Mouse (Mus musculus) hindbrain, embryonic 14.5 days (tissue): Measurements from ENCODE around the gene Zscan2. TPM values are rescaled to one million over a fixed set of nuclear protein-coding genes. Genes with fewer than 3 reads are reported as not detected.

Experiments
- ATAC-seq: fragments of 200-750 bp; cut with Nextera tagmentation; 2 replicates; pipeline ENCODE4 v1.8.0; 2017; ENCODE audit warnings: moderate number of reproducible peaks, mild to moderate bottlenecking, moderate TSS enrichment, moderate library complexity; ENCODE audit not compliant: low FRiP score
- DNase-seq: peaks from one replicate; pipeline ENCODE4 v3.0.0-alpha.2; 2015; ENCODE audit warnings: low spot score
- H3K27ac ChIP-seq: fragments of 300-500 bp; sonication (generic); 2 replicates; pipeline ENCODE4 v1.5.1; 2014; ENCODE audit warnings: mild to moderate bottlenecking, moderate library complexity
- H3K27me3 ChIP-seq: fragments of 300-500 bp; sonication (generic); 2 replicates; pipeline ENCODE4 v1.6.1; 2014; ENCODE audit warnings: mild to moderate bottlenecking, low read length, mixed read lengths; ENCODE audit not compliant: control insufficient read depth, insufficient read depth
- H3K36me3 ChIP-seq: fragments of 300-500 bp; sonication (generic); replicated peaks from 2 replicates; pipeline ENCODE4 v1.6.1; 2014; ENCODE audit not compliant: control insufficient read depth, insufficient read depth
- H3K4me1 ChIP-seq: fragments of 300-500 bp; sonication (generic); replicated peaks from 2 replicates; pipeline ENCODE4 v1.6.1; 2014; ENCODE audit warnings: antibody characterized with exemption, low read length, mixed read lengths; ENCODE audit not compliant: control insufficient read depth, insufficient read depth
- H3K4me2 ChIP-seq: fragments of 300-500 bp; sonication (generic); replicated peaks from 2 replicates; pipeline ENCODE4 v1.6.1; 2014; ENCODE audit warnings: mild to moderate bottlenecking, moderate library complexity
- H3K4me3 ChIP-seq: fragments of 300-500 bp; sonication (generic); replicated peaks from 2 replicates; pipeline ENCODE4 v1.5.1; 2014; ENCODE audit warnings: mild to moderate bottlenecking, low read length
- H3K9ac ChIP-seq: fragments of 300-500 bp; sonication (generic); 2 replicates; pipeline ENCODE4 v1.6.1; 2014
- H3K9me3 ChIP-seq: fragments of 300-500 bp; sonication (generic); 2 replicates; pipeline ENCODE4 v1.6.1; 2016; ENCODE audit warnings: low read length; ENCODE audit not compliant: control insufficient read depth
- WGBS: fragments of 180-500 bp; shearing (Covaris S2); extraction: QIAGEN DNeasy Blood & Tissue Kit; methylation state at CpG from one replicate; pipeline ENCODE4 v1.1.7; 2014; 5-methylcytosine and 5-hydroxymethylcytosine counted together
- polyA plus RNA-seq: library from polyadenylated mRNA; unstranded; fragments of >200 nt; fragmentation: Nextera tagmentation; extraction: Ambion mirVana; gene quantifications from 2 replicates; pipeline ENCODE4 v1.2.1, GENCODE M21; 2014

Zscan2 gene
- polyA plus RNA-seq, 1 experiment from 2014 or later = 4.4 TPM

DNA sequence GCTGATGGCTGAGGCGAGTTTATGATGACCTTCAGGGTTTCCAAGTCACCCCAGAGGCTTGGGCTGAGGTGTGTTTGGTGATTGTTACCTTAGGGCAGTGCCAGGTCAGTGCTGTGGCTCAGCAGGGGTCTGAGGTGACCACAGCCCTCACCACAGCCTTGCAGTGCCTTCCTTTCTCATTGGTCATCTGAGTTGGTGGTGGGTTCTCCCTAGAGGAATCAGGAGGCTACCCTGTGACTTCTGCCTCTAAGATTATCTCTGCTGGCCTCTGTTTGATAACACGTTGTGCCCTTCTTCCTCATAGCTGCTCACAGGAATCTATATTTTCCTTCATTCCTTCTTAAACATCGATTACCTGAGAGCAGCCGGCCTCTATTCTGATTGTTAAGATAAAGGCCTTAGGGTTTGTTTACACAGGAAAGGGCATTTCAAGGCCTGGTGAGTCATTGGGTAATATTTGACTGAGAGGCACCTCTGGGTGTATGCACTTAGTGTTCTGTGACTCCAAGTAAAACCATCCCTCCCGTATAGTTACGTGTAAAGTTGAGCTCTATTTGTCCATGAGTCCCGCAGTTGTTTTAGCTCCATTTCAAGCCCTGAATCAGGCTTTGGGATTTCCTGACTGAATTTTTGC, 5.9 kb downstream of the Zscan2 start:
- no peak overlapping the region for H3K4me2 ChIP-seq
- H3K4me1 ChIP-seq = peaks cover 36% of the 10 kb centered on the region
- no peak overlapping the region for H3K4me3 ChIP-seq
- no peak overlapping the region for H3K27ac ChIP-seq
- no peaks in the 10 kb centered on the region for H3K9me3 ChIP-seq
- WGBS = 87% methylated on average over 7 of the region's 7 CpGs
- peaks cover 76% of the 10 kb centered on the region for H3K36me3 ChIP-seq
- H3K9ac ChIP-seq = no peak overlapping the region
- DNase-seq = no peak
- no peak for ATAC-seq
- H3K27me3 ChIP-seq = no peaks in the 10 kb centered on the region

DNA sequence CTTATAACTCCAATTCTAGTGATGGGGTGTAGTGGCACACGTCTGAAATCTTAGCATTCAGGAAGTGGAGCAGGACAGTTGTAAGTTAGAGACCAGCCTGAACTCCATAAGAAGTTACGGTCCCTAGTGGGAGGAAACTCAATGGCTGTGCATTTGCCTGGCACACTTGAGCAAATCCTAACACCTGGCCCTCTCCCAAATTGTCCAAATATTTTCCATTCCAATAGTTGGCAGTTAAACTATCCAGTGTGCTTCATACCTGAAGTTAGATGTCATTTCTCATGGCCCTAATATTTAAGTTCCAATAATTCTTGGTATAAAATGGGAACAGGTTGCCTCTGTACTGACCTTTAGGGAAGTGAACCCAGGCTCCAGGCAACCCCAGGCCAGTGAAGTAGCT, 8.0 kb downstream of the Zscan2 start:
- no peak overlapping the region for H3K4me2 ChIP-seq
- H3K9ac ChIP-seq = no peak overlapping the region
- peaks cover 15% of the 10 kb centered on the region; the same call in 1 of the 2 replicates for H3K4me1 ChIP-seq
- no peak for DNase-seq
- no peak overlapping the region for H3K4me3 ChIP-seq
- no peak overlapping the region for H3K27ac ChIP-seq
- H3K27me3 ChIP-seq = no peaks in the 10 kb centered on the region
- peaks cover 89% of the 10 kb centered on the region for H3K36me3 ChIP-seq
- H3K9me3 ChIP-seq = no peaks in the 10 kb centered on the region
- no peak for ATAC-seq
- 90% methylated on average over 2 of the region's 2 CpGs for WGBS

DNA sequence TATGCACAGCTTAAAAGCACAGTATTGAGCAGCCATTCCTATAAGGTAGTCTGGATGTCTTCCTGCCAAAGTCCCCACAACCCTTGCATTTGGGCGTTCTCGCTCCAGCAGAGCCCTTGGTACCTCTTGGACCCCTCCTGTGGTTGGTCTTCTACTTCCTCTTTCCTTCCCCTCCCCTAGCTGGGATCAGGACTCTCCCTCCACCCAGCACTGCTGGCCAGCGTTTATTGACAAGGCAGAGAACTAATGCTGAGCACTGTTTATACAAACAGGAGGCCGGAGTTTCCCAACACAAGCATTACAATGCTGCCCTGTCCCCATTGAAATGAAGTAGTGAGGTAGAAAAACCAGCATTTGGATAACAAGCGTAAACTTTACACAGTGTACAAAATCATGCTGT, 12.3 kb downstream of the Zscan2 start:
- Histone ChIP-seq H3K4me2 (no peak overlapping the region), H3K4me1 (no peaks in the 10 kb centered on the region), H3K36me3 (peaks cover 96% of the 10 kb centered on the region), H3K27ac (no peak overlapping the region), H3K4me3 (no peak overlapping the region), H3K27me3 (no peaks in the 10 kb centered on the region), H3K9me3 (no peaks in the 10 kb centered on the region), H3K9ac (no peak overlapping the region)
- WGBS = 73% methylated on average over 5 of the region's 5 CpGs
- ATAC-seq (no peak), DNase-seq (no peak)

DNA sequence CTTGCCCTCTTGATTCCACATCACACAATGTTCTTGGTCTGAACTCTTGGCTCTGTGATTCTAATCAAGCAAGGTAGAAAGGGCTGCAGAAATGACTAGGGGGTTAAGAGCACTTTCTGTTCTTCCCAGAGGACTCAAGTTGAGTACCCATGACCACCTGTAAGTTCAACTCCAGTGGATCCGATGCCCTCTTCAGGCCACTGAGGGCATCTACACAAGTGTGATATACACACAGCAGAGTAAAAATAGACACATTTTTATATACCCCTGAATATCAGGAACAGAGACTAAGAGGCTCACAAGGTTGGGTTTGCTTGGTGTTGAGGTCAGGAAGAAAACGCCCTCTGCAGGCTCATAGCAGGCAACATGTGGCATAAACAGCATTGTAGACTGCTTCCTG, 12.9 kb downstream of the Zscan2 start:
- Histone ChIP-seq H3K36me3 (peaks cover 90% of the 10 kb centered on the region), H3K27me3 (no peaks in the 10 kb centered on the region), H3K4me2 (no peak overlapping the region), H3K9ac (no peak overlapping the region), H3K27ac (no peak overlapping the region), H3K9me3 (no peaks in the 10 kb centered on the region), H3K4me3 (no peak overlapping the region), H3K4me1 (no peaks in the 10 kb centered on the region)
- DNase-seq (no peak), ATAC-seq (no peak)
- 96% methylated on average over 2 of the region's 2 CpGs for WGBS

DNA sequence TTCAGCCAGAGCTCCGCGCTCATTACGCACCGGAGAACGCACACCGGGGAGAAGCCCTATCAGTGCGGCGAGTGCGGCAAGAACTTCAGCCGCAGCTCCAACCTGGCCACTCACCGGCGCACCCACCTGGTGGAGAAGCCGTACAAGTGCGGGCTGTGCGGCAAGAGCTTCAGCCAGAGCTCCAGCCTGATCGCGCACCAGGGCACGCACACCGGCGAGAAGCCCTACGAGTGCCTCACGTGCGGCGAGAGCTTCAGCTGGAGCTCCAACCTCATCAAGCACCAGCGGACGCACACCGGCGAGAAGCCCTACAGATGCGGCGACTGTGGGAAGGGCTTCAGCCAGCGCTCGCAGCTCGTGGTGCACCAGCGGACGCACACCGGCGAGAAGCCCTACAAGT, 15.0 kb downstream of the Zscan2 start:
- Histone ChIP-seq H3K27ac (no peak overlapping the region), H3K27me3 (no peaks in the 10 kb centered on the region), H3K4me3 (no peak overlapping the region), H3K9me3 (no peaks in the 10 kb centered on the region), H3K4me2 (no peak overlapping the region), H3K9ac (no peak overlapping the region), H3K36me3 (peaks cover 69% of the 10 kb centered on the region), H3K4me1 (no peaks in the 10 kb centered on the region)
- ATAC-seq (no peak), DNase-seq (no peak)
- WGBS = 31% methylated on average over 37 of the region's 37 CpGs

DNA sequence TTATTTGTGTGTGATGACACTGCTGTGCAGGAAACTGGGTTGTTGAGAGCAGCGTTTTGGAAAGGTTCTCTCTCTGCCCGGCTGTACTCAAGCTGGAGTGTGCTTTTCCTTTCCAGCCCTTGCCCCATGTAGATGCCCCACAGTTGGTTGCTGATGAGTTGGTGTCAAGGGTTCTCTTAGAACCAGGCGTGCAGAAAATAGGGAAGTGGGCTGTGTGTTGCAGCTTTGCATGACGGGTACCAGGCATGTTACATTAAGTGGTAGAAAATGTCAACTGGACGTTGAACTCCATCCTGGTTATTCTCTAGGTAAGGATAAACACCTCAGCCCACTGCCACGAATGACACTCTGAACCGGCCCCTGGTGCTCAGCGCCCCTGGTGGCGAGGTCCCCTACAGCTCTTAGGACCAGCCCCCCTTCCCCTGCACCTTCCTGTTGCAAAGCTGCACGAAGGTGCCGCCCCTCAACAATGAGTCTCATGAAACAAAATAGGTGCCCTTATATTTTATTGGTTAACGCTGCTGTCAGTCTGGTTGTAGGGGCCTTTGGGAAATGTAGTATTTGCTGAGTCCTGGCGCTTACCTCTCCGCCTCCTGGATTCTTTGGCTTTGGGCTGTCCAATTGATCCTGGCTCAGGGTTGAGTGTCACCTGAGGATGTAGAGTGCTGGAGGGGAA, 22.2 kb downstream of the Zscan2 start:
- 26% methylated on average over 14 of the region's 14 CpGs for WGBS
- DNase-seq = peak; percentile 81
- H3K9me3 ChIP-seq = no peaks in the 10 kb centered on the region
- H3K27me3 ChIP-seq = no peaks in the 10 kb centered on the region
- peaks cover 1% of the 10 kb centered on the region; the same call in 1 of the 2 replicates for H3K36me3 ChIP-seq
- no peaks in the 10 kb centered on the region; the same call in 1 of the 2 replicates for H3K4me1 ChIP-seq
- ATAC-seq = peak; percentile 84
- H3K27ac ChIP-seq = no peak overlapping the region
- 0 out of 2 replicates have a peak overlapping the region, but pooled peaks have one; percentile 2 for H3K9ac ChIP-seq
- H3K4me3 ChIP-seq = no peak overlapping the region; the same call in 1 of the 2 replicates
- peak overlapping the region; percentile 39 for H3K4me2 ChIP-seq

DNA sequence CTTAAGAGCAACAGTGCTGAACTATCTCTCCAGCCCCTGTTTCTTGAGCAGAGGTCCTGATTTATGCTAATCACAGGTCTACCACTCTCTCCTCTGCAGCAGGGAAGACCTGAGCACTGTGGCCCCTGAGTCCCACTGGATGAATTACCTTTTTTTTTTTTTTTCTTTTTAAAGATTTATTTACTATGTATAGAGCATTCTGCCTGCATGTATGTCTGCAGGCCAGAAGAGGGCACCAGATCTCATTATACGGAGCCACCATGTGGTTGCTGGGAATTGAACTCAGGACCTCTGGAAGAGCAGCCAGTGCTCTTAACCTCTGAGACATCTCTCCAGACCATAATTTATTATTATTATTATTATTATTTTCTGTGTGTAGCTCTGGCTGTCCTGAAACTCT, 24.9 kb downstream of the Zscan2 start:
- no peak for DNase-seq
- Histone ChIP-seq H3K27ac (no peak overlapping the region), H3K9ac (no peak overlapping the region), H3K27me3 (no peaks in the 10 kb centered on the region), H3K36me3 (peaks cover 11% of the 10 kb centered on the region), H3K4me2 (no peak overlapping the region), H3K4me3 (no peak overlapping the region), H3K9me3 (no peaks in the 10 kb centered on the region), H3K4me1 (no peaks in the 10 kb centered on the region; the same call in none of the 2 replicates)
- WGBS = 15% methylated on average over 1 of the region's 1 CpGs
- ATAC-seq = no peak

DNA sequence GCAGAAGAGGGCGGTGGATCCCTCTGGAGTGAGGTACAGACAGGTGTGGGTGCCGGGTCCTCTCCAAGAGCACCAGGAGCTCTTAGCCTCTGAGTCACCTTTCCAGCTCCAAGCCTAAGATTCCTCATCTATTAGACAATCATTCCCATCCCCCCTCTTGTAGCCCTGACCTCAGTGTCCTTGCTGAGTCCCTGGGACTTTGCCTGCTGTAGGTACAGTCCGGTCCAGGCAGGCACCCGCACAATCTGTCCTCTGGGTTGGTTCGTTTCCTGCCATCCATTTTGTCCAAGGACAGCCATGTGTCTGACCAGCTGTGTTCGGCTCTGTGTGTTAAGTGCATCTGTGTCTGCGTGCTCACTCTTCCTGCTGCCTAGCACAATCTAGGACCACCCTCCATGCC, 27.9 kb downstream of the Zscan2 start:
- Histone ChIP-seq H3K4me2 (no peak overlapping the region), H3K27me3 (no peaks in the 10 kb centered on the region), H3K9ac (0 out of 2 replicates have a peak overlapping the region, but pooled peaks have one; percentile 9), H3K4me1 (no peaks in the 10 kb centered on the region; the same call in 1 of the 2 replicates), H3K27ac (peak overlapping the region; percentile 62), H3K9me3 (no peaks in the 10 kb centered on the region), H3K36me3 (peaks cover 40% of the 10 kb centered on the region), H3K4me3 (no peak overlapping the region)
- DNase-seq = no peak
- peak; percentile 28; the same call in 1 of the 2 replicates for ATAC-seq
- WGBS = 75% methylated on average over 7 of the region's 7 CpGs

DNA sequence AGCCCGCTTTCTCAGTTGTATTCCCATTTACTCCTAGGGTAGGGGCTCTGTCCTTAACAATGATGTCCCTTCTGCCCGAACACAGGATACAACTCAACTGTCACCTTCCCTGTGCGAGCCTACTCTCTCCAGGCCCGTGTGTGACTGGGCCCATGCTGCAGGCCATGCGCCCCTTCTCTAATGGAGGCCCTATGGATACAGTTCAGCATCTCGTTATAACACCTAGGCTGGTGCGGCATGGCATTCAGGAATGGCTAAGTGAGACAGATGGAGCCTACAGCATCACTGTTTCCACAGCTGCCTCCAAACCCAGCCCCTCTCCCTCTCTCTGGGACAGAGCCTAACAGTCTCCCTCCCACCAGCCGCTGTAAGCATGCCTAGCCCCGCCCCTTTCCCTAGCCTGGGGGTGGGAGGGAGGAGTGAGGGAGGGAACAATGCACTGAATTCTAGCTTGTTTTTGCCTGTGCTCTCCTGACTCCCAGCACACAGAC, 28.3 kb downstream of the Zscan2 start:
- peak; percentile 68 for DNase-seq
- Histone ChIP-seq H3K4me1 (no peaks in the 10 kb centered on the region; the same call in 1 of the 2 replicates), H3K4me3 (no peak overlapping the region), H3K27ac (peak overlapping the region; percentile 62), H3K9ac (0 out of 2 replicates have a peak overlapping the region, but pooled peaks have one; percentile 9), H3K9me3 (no peaks in the 10 kb centered on the region), H3K4me2 (no peak overlapping the region), H3K36me3 (peaks cover 45% of the 10 kb centered on the region), H3K27me3 (no peaks in the 10 kb centered on the region)
- 34% methylated on average over 9 of the region's 9 CpGs for WGBS
- peak; percentile 84 for ATAC-seq
